Mouse (Mus musculus): ENCODE measurements around the gene Gabrd. TPM values are rescaled to one million over a fixed set of nuclear protein-coding genes. Genes with fewer than 3 reads are reported as not detected.

The Gabrd gene
- polyA plus RNA-seq, 1 experiment from 2014 or later: not detected

- Histone ChIP-seq H3K9me3 (ENCODE audit: control insufficient read depth, low read length) (no peaks in the 10 kb centered on the region), H3K27me3 (replicated peaks; ENCODE audit: control insufficient read depth, insufficient read depth, low read length) (no peaks in the 10 kb centered on the region), H3K4me3 (ENCODE audit: low read depth, low read length) (no peak overlapping the region), H3K9ac (ENCODE audit: low read depth, low read length) (no peak overlapping the region), H3K4me1 (ENCODE audit: control insufficient read depth, insufficient read depth, low read length) (no peaks in the 10 kb centered on the region), H3K36me3 (ENCODE audit: control insufficient read depth, insufficient read depth, low read length) (no peaks in the 10 kb centered on the region), H3K4me2 (ENCODE audit: low read depth, low read length) (no peak overlapping the region), H3K27ac (replicated peaks; ENCODE audit: low read depth, low read length) (no peak overlapping the region)
- WGBS: 79% methylated on average over 15 of the region's 15 CpGs
- DNase-seq (ENCODE audit: low spot score): no peak
- no peak for ATAC-seq (ENCODE audit: low read depth)
Measured at GRCm38 (mm10) chr4:155370737-155371715, 26.9 kb downstream of the Gabrd start.

- Histone ChIP-seq H3K9me3 (ENCODE audit: control insufficient read depth, low read length) (no peaks in the 10 kb centered on the region), H3K27me3 (replicated peaks; ENCODE audit: control insufficient read depth, insufficient read depth, low read length) (peaks cover 13% of the 10 kb centered on the region; the same call in 1 of the 2 replicates), H3K4me2 (ENCODE audit: low read depth, low read length) (no peak overlapping the region), H3K36me3 (ENCODE audit: control insufficient read depth, insufficient read depth, low read length) (no peaks in the 10 kb centered on the region), H3K27ac (replicated peaks; ENCODE audit: low read depth, low read length) (no peak overlapping the region), H3K9ac (ENCODE audit: low read depth, low read length) (no peak overlapping the region), H3K4me3 (ENCODE audit: low read depth, low read length) (no peak overlapping the region), H3K4me1 (ENCODE audit: control insufficient read depth, insufficient read depth, low read length) (no peaks in the 10 kb centered on the region)
- 27% methylated on average over 12 of the region's 12 CpGs for WGBS
- no peak for ATAC-seq (ENCODE audit: low read depth)
- DNase-seq (ENCODE audit: low spot score): peak; percentile 39
Measured at GRCm38 (mm10) chr4:155368684-155369083, 29.2 kb downstream of the Gabrd start.

GRCm38 (mm10) chr4:155367739-155368138 lies 30.2 kb downstream of the Gabrd start:
- Histone ChIP-seq H3K27me3 (replicated peaks; ENCODE audit: control insufficient read depth, insufficient read depth, low read length) (peaks cover 18% of the 10 kb centered on the region), H3K4me1 (ENCODE audit: control insufficient read depth, insufficient read depth, low read length) (no peaks in the 10 kb centered on the region), H3K27ac (replicated peaks; ENCODE audit: low read depth, low read length) (no peak overlapping the region), H3K4me3 (ENCODE audit: low read depth, low read length) (no peak overlapping the region), H3K4me2 (ENCODE audit: low read depth, low read length) (no peak overlapping the region), H3K9me3 (ENCODE audit: control insufficient read depth, low read length) (no peaks in the 10 kb centered on the region), H3K36me3 (ENCODE audit: control insufficient read depth, insufficient read depth, low read length) (no peaks in the 10 kb centered on the region), H3K9ac (ENCODE audit: low read depth, low read length) (no peak overlapping the region)
- 87% methylated on average over 9 of the region's 9 CpGs for WGBS
- DNase-seq (ENCODE audit: low spot score) (no peak), ATAC-seq (ENCODE audit: low read depth) (no peak)

GRCm38 (mm10) chr4:155366784-155367183 lies 31.1 kb downstream of the Gabrd start:
- no peak overlapping the region for H3K4me3 ChIP-seq (ENCODE audit: low read depth, low read length)
- H3K27ac ChIP-seq (replicated peaks; ENCODE audit: low read depth, low read length): no peak overlapping the region
- H3K36me3 ChIP-seq (ENCODE audit: control insufficient read depth, insufficient read depth, low read length): no peaks in the 10 kb centered on the region
- H3K4me1 ChIP-seq (ENCODE audit: control insufficient read depth, insufficient read depth, low read length): no peaks in the 10 kb centered on the region
- WGBS: 83% methylated on average over 6 of the region's 6 CpGs
- no peak for DNase-seq (ENCODE audit: low spot score)
- no peak overlapping the region for H3K4me2 ChIP-seq (ENCODE audit: low read depth, low read length)
- peaks cover 28% of the 10 kb centered on the region for H3K27me3 ChIP-seq (replicated peaks; ENCODE audit: control insufficient read depth, insufficient read depth, low read length)
- ATAC-seq (ENCODE audit: low read depth): no peak
- H3K9ac ChIP-seq (ENCODE audit: low read depth, low read length): no peak overlapping the region
- no peaks in the 10 kb centered on the region for H3K9me3 ChIP-seq (ENCODE audit: control insufficient read depth, low read length)

GRCm38 (mm10) chr4:155362443-155362842 lies 35.5 kb downstream of the Gabrd start:
- Histone ChIP-seq H3K27me3 (replicated peaks; ENCODE audit: control insufficient read depth, insufficient read depth, low read length) (peaks cover 67% of the 10 kb centered on the region), H3K4me3 (ENCODE audit: low read depth, low read length) (no peak overlapping the region), H3K4me1 (ENCODE audit: control insufficient read depth, insufficient read depth, low read length) (no peaks in the 10 kb centered on the region), H3K9me3 (ENCODE audit: control insufficient read depth, low read length) (no peaks in the 10 kb centered on the region), H3K4me2 (ENCODE audit: low read depth, low read length) (no peak overlapping the region), H3K9ac (ENCODE audit: low read depth, low read length) (no peak overlapping the region), H3K36me3 (ENCODE audit: control insufficient read depth, insufficient read depth, low read length) (no peaks in the 10 kb centered on the region), H3K27ac (replicated peaks; ENCODE audit: low read depth, low read length) (no peak overlapping the region)
- no peak for DNase-seq (ENCODE audit: low spot score)
- no peak for ATAC-seq (ENCODE audit: low read depth)
- WGBS: 31% methylated on average over 5 of the region's 5 CpGs

GRCm38 (mm10) chr4:155361303-155361791 lies 36.6 kb downstream of the Gabrd start, which contains the start of gene Prkcz:
Prkcz (minus strand) TSS chr4:155361361.
- H3K4me2 ChIP-seq (ENCODE audit: low read depth, low read length): peak within 1 kb of the TSS; percentile 58
- WGBS: 2% methylated on average over 37 of the region's 51 CpGs
- H3K4me1 ChIP-seq (ENCODE audit: control insufficient read depth, insufficient read depth, low read length): no peaks in the 10 kb centered on the region
- peak within 1 kb of the TSS; percentile 41; the same call in 1 of the 2 replicates for H3K9ac ChIP-seq (ENCODE audit: low read depth, low read length)
- DNase-seq (ENCODE audit: low spot score): peak; percentile 90
- peak within 1 kb of the TSS; percentile 46 for H3K4me3 ChIP-seq (ENCODE audit: low read depth, low read length)
- no peaks in the 10 kb centered on the region for H3K36me3 ChIP-seq (ENCODE audit: control insufficient read depth, insufficient read depth, low read length)
- ATAC-seq (ENCODE audit: low read depth): peak; percentile 98
- no peak within 1 kb of the TSS for H3K27ac ChIP-seq (replicated peaks; ENCODE audit: low read depth, low read length)
- H3K27me3 ChIP-seq (replicated peaks; ENCODE audit: control insufficient read depth, insufficient read depth, low read length): peaks cover 67% of the 10 kb centered on the region
- H3K9me3 ChIP-seq (ENCODE audit: control insufficient read depth, low read length): no peaks in the 10 kb centered on the region

- DNase-seq (ENCODE audit: low spot score) (no peak), ATAC-seq (ENCODE audit: low read depth) (peak; percentile 28)
- WGBS: 1% methylated on average over 22 of the region's 42 CpGs
- H3K9me3 ChIP-seq (ENCODE audit: control insufficient read depth, low read length): no peaks in the 10 kb centered on the region
- no peaks in the 10 kb centered on the region for H3K4me1 ChIP-seq (ENCODE audit: control insufficient read depth, insufficient read depth, low read length)
- H3K9ac ChIP-seq (ENCODE audit: low read depth, low read length): no peak overlapping the region; the same call in 1 of the 2 replicates
- peak overlapping the region; percentile 58 for H3K4me2 ChIP-seq (ENCODE audit: low read depth, low read length)
- H3K27me3 ChIP-seq (replicated peaks; ENCODE audit: control insufficient read depth, insufficient read depth, low read length): peaks cover 67% of the 10 kb centered on the region
- H3K36me3 ChIP-seq (ENCODE audit: control insufficient read depth, insufficient read depth, low read length): no peaks in the 10 kb centered on the region
- no peak overlapping the region for H3K27ac ChIP-seq (replicated peaks; ENCODE audit: low read depth, low read length)
- peak overlapping the region; percentile 46 for H3K4me3 ChIP-seq (ENCODE audit: low read depth, low read length)
Measured at GRCm38 (mm10) chr4:155360856-155361255, 37.1 kb downstream of the Gabrd start.

- Histone ChIP-seq H3K27me3 (replicated peaks; ENCODE audit: control insufficient read depth, insufficient read depth, low read length) (peaks cover 64% of the 10 kb centered on the region), H3K36me3 (ENCODE audit: control insufficient read depth, insufficient read depth, low read length) (no peaks in the 10 kb centered on the region), H3K4me3 (ENCODE audit: low read depth, low read length) (no peak overlapping the region), H3K4me1 (ENCODE audit: control insufficient read depth, insufficient read depth, low read length) (no peaks in the 10 kb centered on the region), H3K27ac (replicated peaks; ENCODE audit: low read depth, low read length) (no peak overlapping the region), H3K4me2 (ENCODE audit: low read depth, low read length) (peak overlapping the region; percentile 24; the same call in 1 of the 2 replicates), H3K9ac (ENCODE audit: low read depth, low read length) (no peak overlapping the region), H3K9me3 (ENCODE audit: control insufficient read depth, low read length) (no peaks in the 10 kb centered on the region)
- WGBS: 26% methylated on average over 12 of the region's 12 CpGs
- no peak for ATAC-seq (ENCODE audit: low read depth)
- DNase-seq (ENCODE audit: low spot score): no peak
Measured at GRCm38 (mm10) chr4:155359560-155360464, 38.1 kb downstream of the Gabrd start.

Measured in embryonic facial prominence, embryonic 14.5 days (tissue).